Mouse (Mus musculus): ENCODE results near the gene Prkaa2. TPM values are rescaled to one million over a fixed set of nuclear protein-coding genes. Genes with fewer than 3 reads are reported as not detected.
A peak's percentile ranks its signal among the peaks of the same experiment; 100 is the strongest.

Prkaa2 gene
- 6.5 and 7.6 TPM in 2 replicates for total RNA-seq (2021)
- long read RNA-seq, experiment 1, full-length matches to known transcripts, result 2 of 2 reads
- long read RNA-seq, experiment 1, partial matches to known transcripts, result 0 of 2 reads
- long read RNA-seq, experiment 1, other reads (novel, unspliced or antisense), result 0 of 2 reads
- long read RNA-seq, experiment 2, full-length matches to known transcripts, result 1 of 2 reads
- long read RNA-seq, experiment 2, partial matches to known transcripts, result 0 of 2 reads
- long read RNA-seq, experiment 2, other reads (novel, unspliced or antisense), result 1 of 2 reads

- DNase-seq, result peak; percentile 91
Observed at GRCm38 (mm10) chr4:105109199-105109989, at the start of gene Prkaa2. Prkaa2 (minus strand) TSS chr4:105109890.

GRCm38 (mm10) chr4:105159531-105159870 lies 49.8 kb upstream of the Prkaa2 start:
- no peak for DNase-seq

GRCm38 (mm10) chr4:105158651-105159530 lies 49.2 kb upstream of the Prkaa2 start:
- peak; percentile 53 for DNase-seq

GRCm38 (mm10) chr4:105158169-105158555 lies 48.5 kb upstream of the Prkaa2 start:
- peak; percentile 90 for DNase-seq

GRCm38 (mm10) chr4:105157276-105158168 lies 47.8 kb upstream of the Prkaa2 start, which contains the start of gene Plpp3:
Plpp3 (plus strand) TSS chr4:105157347.
- DNase-seq, result peak; percentile 91

GRCm38 (mm10) chr4:105156955-105157275 lies 47.2 kb upstream of the Prkaa2 start:
- DNase-seq, result no peak

- no peak for DNase-seq
Observed at GRCm38 (mm10) chr4:105156281-105156680, 46.6 kb upstream of the Prkaa2 start.

- no peak for DNase-seq
Observed at GRCm38 (mm10) chr4:105153227-105153626, 43.5 kb upstream of the Prkaa2 start.

- DNase-seq, result peak; percentile 84
Observed at GRCm38 (mm10) chr4:105151911-105152690, 42.4 kb upstream of the Prkaa2 start.

GRCm38 (mm10) chr4:105149492-105149891 lies 39.8 kb upstream of the Prkaa2 start:
- no peak for DNase-seq

GRCm38 (mm10) chr4:105133350-105134050 lies 23.8 kb upstream of the Prkaa2 start:
- DNase-seq, result peak; percentile 15

GRCm38 (mm10) chr4:105131756-105132314 lies 22.1 kb upstream of the Prkaa2 start:
- DNase-seq, result no peak

GRCm38 (mm10) chr4:105129212-105129611 lies 19.5 kb upstream of the Prkaa2 start:
- DNase-seq, result no peak

GRCm38 (mm10) chr4:105122429-105122828 lies 12.7 kb upstream of the Prkaa2 start:
- DNase-seq, result peak; percentile 82

GRCm38 (mm10) chr4:105121081-105121480 lies 11.4 kb upstream of the Prkaa2 start:
- no peak for DNase-seq

- no peak for DNase-seq
Observed at GRCm38 (mm10) chr4:105113468-105113867, 3.8 kb upstream of the Prkaa2 start.

- no peak for DNase-seq
Observed at GRCm38 (mm10) chr4:105113042-105113441, 3.4 kb upstream of the Prkaa2 start.

- DNase-seq, result no peak
Observed at GRCm38 (mm10) chr4:105111770-105112169, 2.1 kb upstream of the Prkaa2 start.

GRCm38 (mm10) chr4:105110684-105111035 lies 970 bp upstream of the Prkaa2 start:
- no peak for DNase-seq

Measured in adrenal gland, postnatal 14 days (tissue).